In the genomic region with DNA sequence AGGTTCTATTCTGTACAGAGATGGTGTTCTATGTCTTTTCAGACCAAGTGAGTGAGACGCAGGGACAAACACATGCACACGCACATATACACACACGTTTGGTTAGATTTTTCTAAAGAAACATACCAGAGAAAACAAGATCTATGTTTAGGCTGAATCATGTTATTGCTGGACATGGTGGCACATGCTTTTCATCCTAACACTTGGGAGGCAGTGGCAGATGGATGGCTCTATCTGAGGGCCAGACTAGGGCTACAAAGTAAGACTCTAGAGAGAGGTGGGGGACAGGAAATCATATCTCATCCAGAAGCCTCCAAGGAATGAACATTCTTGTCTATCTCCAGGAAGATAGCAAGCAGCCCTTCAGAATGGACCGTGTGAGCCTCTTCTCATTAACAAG, we compare ENCODE assay signal across 40 mouse cellular contexts. TPM values are rescaled to one million over a fixed set of nuclear protein-coding genes. Genes with fewer than 3 reads are reported as not detected.
"Had no signal": no experiment of that assay in that cellular context is flagged by ENCODE, and none has a peak within 500 bp of the region (broad histone marks: within the 10 kb centered on the region; RNA-seq: fewer than 3 reads in every experiment).

No protein-coding gene starts in this region.

- ATAC-seq: hindbrain, embryonic 16.5 days; hindbrain, postnatal 0 days; inflammation-experienced regulatory T-cells, adult 6 months; intestine, embryonic 15.5 days; intestine, embryonic 16.5 days; intestine, postnatal 0 days had no signal

- H3K9me3 ChIP-seq: heart, embryonic 10.5 days; heart, embryonic 15.5 days; intestine, embryonic 15.5 days; kidney, embryonic 15.5 days had no signal

- H3K9ac ChIP-seq: heart, embryonic 12.5 days; heart, embryonic 13.5 days; heart, embryonic 15.5 days; hindbrain, embryonic 12.5 days; hindbrain, embryonic 13.5 days; hindbrain, embryonic 14.5 days; hindbrain, embryonic 15.5 days; intestine, embryonic 15.5 days; kidney, embryonic 15.5 days had no signal

- H3K27ac ChIP-seq: heart, embryonic 10.5 days; heart, embryonic 13.5 days; heart, embryonic 15.5 days; hindbrain, embryonic 12.5 days; hindbrain, embryonic 13.5 days; hindbrain, embryonic 14.5 days; hindbrain, embryonic 15.5 days; hindbrain, postnatal 0 days; intestine, embryonic 15.5 days; kidney, embryonic 15.5 days; kidney, postnatal 0 days; layer of hippocampus, adult 2 months had no signal

- H3K4me1 ChIP-seq: heart, embryonic 10.5 days; heart, embryonic 12.5 days; heart, embryonic 13.5 days; heart, embryonic 15.5 days; hindbrain, embryonic 12.5 days; hindbrain, embryonic 13.5 days; hindbrain, embryonic 15.5 days; intestine, embryonic 15.5 days had no signal

- H3K4me3 ChIP-seq: heart, embryonic 10.5 days; heart, embryonic 12.5 days; heart, embryonic 13.5 days; heart, embryonic 15.5 days; hindbrain, embryonic 12.5 days; hindbrain, embryonic 13.5 days; hindbrain, embryonic 15.5 days; intestine, embryonic 15.5 days; kidney, embryonic 15.5 days; layer of hippocampus, adult 2 months had no signal

- H3K4me2 ChIP-seq: heart, embryonic 11.5 days; heart, embryonic 12.5 days; heart, embryonic 13.5 days; heart, embryonic 15.5 days; hindbrain, embryonic 12.5 days; hindbrain, embryonic 13.5 days; hindbrain, embryonic 14.5 days; hindbrain, embryonic 15.5 days; intestine, embryonic 15.5 days; kidney, embryonic 15.5 days had no signal

- DNase-seq: heart, postnatal 10 days; heart, postnatal 14 days; heart, postnatal 36 days; heart, postnatal 4 days; kidney, adult 11 months; kidney, adult 18-20 months; kidney, adult 2 months; kidney, adult 8-10 months; kidney, adult 9 months; kidney, postnatal 10 days; kidney, postnatal 14 days; kidney, postnatal 25 days; kidney, postnatal 36 days; kidney, postnatal 4 days; layer of hippocampus, adult 9-11 months; layer of hippocampus, postnatal 36 days had no signal

- H3K36me3 ChIP-seq: heart, embryonic 10.5 days; heart, embryonic 12.5 days; heart, embryonic 13.5 days; heart, embryonic 15.5 days; hindbrain, embryonic 12.5 days; hindbrain, embryonic 13.5 days; hindbrain, embryonic 15.5 days; intestine, embryonic 15.5 days; kidney, embryonic 15.5 days had no signal

RNA-seq across cellular contexts. Expression of gene Hoxb13, which starts 13.1 kb away (rescaled TPM):
- polyA plus RNA-seq: heart, embryonic 10.5 days; heart, embryonic 11.5 days; heart, embryonic 12.5 days; heart, embryonic 13.5 days; heart, embryonic 14.5 days; heart, embryonic 15.5 days; heart, postnatal 0 days; hindbrain, embryonic 12.5 days; hindbrain, embryonic 13.5 days; hindbrain, embryonic 14.5 days; hindbrain, embryonic 15.5 days; hindbrain, embryonic 16.5 days; hindbrain, postnatal 0 days; inflammation-experienced regulatory T-cells, adult 6 months; intestine, embryonic 14.5 days; intestine, postnatal 0 days; kidney, adult 2 months; kidney, embryonic 14.5 days; kidney, embryonic 16.5 days; kidney, postnatal 0 days; large intestine, adult 2 months had no signal

RNA-seq across cellular contexts. Expression of gene Ttll6, which starts 47.5 kb away (rescaled TPM):
- polyA plus RNA-seq: heart, embryonic 10.5 days; heart, embryonic 11.5 days; heart, embryonic 12.5 days; heart, embryonic 13.5 days; heart, embryonic 14.5 days; heart, postnatal 0 days; inflammation-experienced regulatory T-cells, adult 6 months; kidney, embryonic 14.5 days; kidney, embryonic 15.5 days; kidney, embryonic 16.5 days had no signal
